ENCODE assay signal across 12 mouse cellular contexts in genomic region chr6:72724494-72725180, GRCm38 (mm10).
DNase-seq lines count a peak whose midpoint lies in the region; ATAC-seq and TF ChIP-seq lines count a peak whose summit lies in the region.
"Had no signal": no experiment of that assay in that cellular context is flagged by ENCODE, and none has a peak within 500 bp of the region (broad histone marks: within the 10 kb centered on the region; RNA-seq: fewer than 3 reads in every experiment).

No protein-coding gene starts in this region.

- no peak overlapping the region for H3K4me3 ChIP-seq in heart, embryonic 13.5 days
- H3K4me3 ChIP-seq in lung, postnatal 0 days (ENCODE audit: low read depth, low read length): no peak overlapping the region
- H3K4me3 ChIP-seq: left cerebral cortex, adult 2 months; megakaryocyte, embryonic 14.5 days; neural tube, embryonic 15.5 days had no signal

- no peak overlapping the region for H3K27ac ChIP-seq in heart, embryonic 13.5 days (replicated peaks)
- no peak overlapping the region for H3K27ac ChIP-seq in lung, postnatal 0 days (ENCODE audit: low read length)
- H3K27ac ChIP-seq: left cerebral cortex, adult 2 months; neural tube, embryonic 15.5 days had no signal

- no peak overlapping the region for H3K4me2 ChIP-seq in heart, embryonic 13.5 days
- no peak overlapping the region for H3K4me2 ChIP-seq in lung, postnatal 0 days (replicated peaks; ENCODE audit: low read depth, low read length)
- H3K4me2 ChIP-seq: neural tube, embryonic 15.5 days had no signal

- no peak for TF ChIP-seq EP300 in lung, postnatal 0 days (IDR thresholded peaks at IDR 0.05)

- H3K36me3 ChIP-seq in heart, embryonic 13.5 days: no peaks in the 10 kb centered on the region
- no peaks in the 10 kb centered on the region for H3K36me3 ChIP-seq in lung, postnatal 0 days (ENCODE audit: insufficient read depth, low read length)
- H3K36me3 ChIP-seq: neural tube, embryonic 15.5 days had no signal

- no peaks in the 10 kb centered on the region for H3K9me3 ChIP-seq in heart, embryonic 13.5 days
- no peaks in the 10 kb centered on the region for H3K9me3 ChIP-seq in lung, postnatal 0 days (ENCODE audit: low read length)
- H3K9me3 ChIP-seq: megakaryocyte, embryonic 14.5 days; neural tube, embryonic 15.5 days had no signal

- TF ChIP-seq CTCF in lung, postnatal 0 days (IDR thresholded peaks at IDR 0.05): no peak

- no peak for DNase-seq in heart, adult 9 months (ENCODE audit: low spot score in 2 of 2)
- DNase-seq in lung, postnatal 0 days (ENCODE audit: low spot score): no peak
- no peak for DNase-seq in lung, postnatal 36 days
- peak; percentile 53 to 59 for DNase-seq in kidney, postnatal 4 days
- peak; percentile 28 for DNase-seq in thymus, postnatal 25 days
- DNase-seq in c-Kit-positive CD71-positive TER-119-positive erythroid progenitor cells, embryonic 14.5 days (ENCODE audit: low spot score): no peak
- DNase-seq in Muller cell, postnatal 12 days (ENCODE audit: inconsistent ontology term): no peak

- 0 out of 2 replicates have a peak overlapping the region, but pooled peaks have one; percentile 37 for H3K9ac ChIP-seq in heart, embryonic 13.5 days
- no peak overlapping the region for H3K9ac ChIP-seq in lung, postnatal 0 days (replicated peaks; ENCODE audit: low read depth)
- H3K9ac ChIP-seq: neural tube, embryonic 15.5 days had no signal

- WGBS in heart, embryonic 13.5 days: 54% methylated on average over 8 of the region's 8 CpGs
- 34% methylated on average over 8 of the region's 8 CpGs for WGBS in lung, postnatal 0 days

- peaks cover 20% of the 10 kb centered on the region for H3K4me1 ChIP-seq in heart, embryonic 13.5 days
- 0 out of 2 replicates have a peak, but pooled peaks cover 6% of the 10 kb centered on the region for H3K4me1 ChIP-seq in lung, postnatal 0 days (ENCODE audit: insufficient read depth, low read depth, low read length)
- H3K4me1 ChIP-seq: megakaryocyte, embryonic 14.5 days had no signal

- ATAC-seq in heart, embryonic 13.5 days (ENCODE audit: extremely low read depth, insufficient number of reproducible peaks, low FRiP score, low TSS enrichment): no peak
- ATAC-seq in lung, postnatal 0 days: peak; percentile 50; the same call in 1 of the 2 replicates
- ATAC-seq: activated CD4-positive, CD25-positive, alpha-beta regulatory T cell, adult 4 months had no signal

- no peaks in the 10 kb centered on the region for H3K27me3 ChIP-seq in heart, embryonic 13.5 days (replicated peaks)
- H3K27me3 ChIP-seq in lung, postnatal 0 days (replicated peaks; ENCODE audit: insufficient read depth, low read length): no peaks in the 10 kb centered on the region
- H3K27me3 ChIP-seq: neural tube, embryonic 15.5 days had no signal

Comparison
In these comparisons a context has a peak if more than half of its experiments do, and no peak if none do; other contexts are left out.
1. DNase-seq: peak in kidney, postnatal 4 days (2 of 2) and thymus, postnatal 25 days (single experiment); none in heart, adult 9 months (0 of 2), lung, postnatal 0 days (single experiment), lung, postnatal 36 days (single experiment), c-Kit-positive CD71-positive TER-119-positive erythroid progenitor cells, embryonic 14.5 days (single experiment) and Muller cell, postnatal 12 days (single experiment).